Mouse (Mus musculus): ENCODE data around the gene Cldn34c2. TPM values are rescaled to one million over a fixed set of nuclear protein-coding genes. Genes with fewer than 3 reads are reported as not detected.

The Cldn34c2 gene
- not detected in 2 replicates for polyA plus RNA-seq (2012; ENCODE audit: low replicate concordance)

GRCm38 (mm10) chrX:123581400-123581799 lies at the start of gene Cldn34c2:
Cldn34c2 (plus strand) TSS chrX:123581700.

Other genes with a start within 250 kb of the Cldn34c2 start
- gene Gm17467, start 123.1 kb downstream of the Cldn34c2 start, polyA plus RNA-seq (2012; ENCODE audit: low replicate concordance), result not detected in 2 replicates
- not detected in 2 replicates for gene Cldn34c3, start 212.0 kb downstream of the Cldn34c2 start, polyA plus RNA-seq (2012; ENCODE audit: low replicate concordance)

Measured in hematopoietic multipotent progenitor cell, adult 10-12 weeks (in vitro differentiated cells).